Mouse (Mus musculus) intestine, embryonic 14.5 days (tissue): ENCODE measurements at regions not wholly inside any gene's neighbourhood (a gene's known extent, or its start where the extent isn't known, plus 50 kb on each side); places are given as distances from the start of the nearest gene placed in this dataset.

ENCODE experiments used
- ATAC-seq: fragments of 200-750 bp; cut with Nextera tagmentation; replicated peaks from 2 replicates; pipeline ENCODE4 v1.8.0; 2017; ENCODE audit warnings: low read depth, moderate number of reproducible peaks, moderate TSS enrichment, moderate library complexity; ENCODE audit not compliant: low FRiP score, low TSS enrichment
- DNase-seq: peaks from one replicate; pipeline ENCODE4 v3.0.0-alpha.2; 2018; ENCODE audit warnings: low spot score
- H3K27ac ChIP-seq: fragments of 300-500 bp; sonication (generic); 2 replicates; pipeline ENCODE4 v1.5.1; 2014; ENCODE audit warnings: low read depth, mild to moderate bottlenecking, control low read depth
- H3K27me3 ChIP-seq: fragments of 300-500 bp; sonication (generic); replicated peaks from 2 replicates; pipeline ENCODE4 v1.6.1; 2014; ENCODE audit warnings: low read length, control low read depth; ENCODE audit not compliant: control insufficient read depth, insufficient read depth
- H3K36me3 ChIP-seq: fragments of 300-500 bp; sonication (generic); 2 replicates; pipeline ENCODE4 v1.6.1; 2014; ENCODE audit warnings: low read length, control low read depth; ENCODE audit not compliant: control insufficient read depth, insufficient read depth
- H3K4me1 ChIP-seq: fragments of 300-500 bp; sonication (generic); replicated peaks from 2 replicates; pipeline ENCODE4 v1.6.1; 2014; ENCODE audit warnings: low read length, control low read depth, mixed read lengths; ENCODE audit not compliant: control insufficient read depth, insufficient read depth
- H3K4me2 ChIP-seq: fragments of 300-500 bp; sonication (generic); 2 replicates; pipeline ENCODE4 v1.6.1; 2014; ENCODE audit warnings: low read length
- H3K4me3 ChIP-seq: fragments of 300-500 bp; sonication (generic); 2 replicates; pipeline ENCODE4 v1.5.1; 2014; ENCODE audit warnings: low read depth, low read length, control low read depth, mixed read lengths
- H3K9ac ChIP-seq: fragments of 300-500 bp; sonication (generic); 2 replicates; pipeline ENCODE4 v1.6.1; 2014; ENCODE audit warnings: mild to moderate bottlenecking, low read length
- H3K9me3 ChIP-seq: fragments of 300-500 bp; sonication (generic); 2 replicates; pipeline ENCODE4 v1.6.1; 2016; ENCODE audit warnings: low read length, control low read depth; ENCODE audit not compliant: control insufficient read depth
- WGBS: fragments of 180-500 bp; shearing (Covaris S2); extraction: QIAGEN DNeasy Blood & Tissue Kit; methylation state at CpG from one replicate; pipeline ENCODE4 v1.1.7; 2014; 5-methylcytosine and 5-hydroxymethylcytosine counted together

GRCm38 (mm10) chr13:107873244-107873667 is 171.0 kb upstream of the Smim15 start:
- DNase-seq (no peak), ATAC-seq (no peak)
- Histone ChIP-seq H3K4me2 (no peak overlapping the region), H3K4me1 (peaks cover 13% of the 10 kb centered on the region), H3K36me3 (no peaks in the 10 kb centered on the region), H3K4me3 (no peak overlapping the region), H3K9me3 (no peaks in the 10 kb centered on the region), H3K27me3 (no peaks in the 10 kb centered on the region), H3K9ac (no peak overlapping the region), H3K27ac (no peak overlapping the region)
- 66% methylated on average over 2 of the region's 2 CpGs for WGBS

- H3K27ac ChIP-seq: no peak overlapping the region
- no peak overlapping the region for H3K9ac ChIP-seq
- H3K4me2 ChIP-seq: no peak overlapping the region
- H3K9me3 ChIP-seq: no peaks in the 10 kb centered on the region
- no peak overlapping the region for H3K4me3 ChIP-seq
- H3K36me3 ChIP-seq: no peaks in the 10 kb centered on the region
- no peak for DNase-seq
- no peak for ATAC-seq
- H3K27me3 ChIP-seq: no peaks in the 10 kb centered on the region
- H3K4me1 ChIP-seq: peaks cover 13% of the 10 kb centered on the region
- WGBS: 67% methylated on average over 8 of the region's 8 CpGs
Observed at GRCm38 (mm10) chr13:107872574-107872973, 171.7 kb upstream of the Smim15 start.

- Histone ChIP-seq H3K9me3 (no peaks in the 10 kb centered on the region), H3K27ac (no peak overlapping the region), H3K4me1 (peaks cover 13% of the 10 kb centered on the region), H3K36me3 (no peaks in the 10 kb centered on the region), H3K4me2 (no peak overlapping the region), H3K9ac (no peak overlapping the region), H3K4me3 (no peak overlapping the region), H3K27me3 (no peaks in the 10 kb centered on the region)
- no peak for DNase-seq
- WGBS: 61% methylated on average over 10 of the region's 10 CpGs
- no peak for ATAC-seq
Observed at GRCm38 (mm10) chr13:107872137-107872536, 172.1 kb upstream of the Smim15 start.

GRCm38 (mm10) chr13:107868906-107869305 is 175.3 kb upstream of the Smim15 start:
- no peak overlapping the region for H3K4me3 ChIP-seq
- H3K27ac ChIP-seq: no peak overlapping the region
- no peak overlapping the region for H3K4me2 ChIP-seq
- H3K9ac ChIP-seq: no peak overlapping the region
- ATAC-seq (no peak), DNase-seq (no peak)
- H3K27me3 ChIP-seq: no peaks in the 10 kb centered on the region
- no peaks in the 10 kb centered on the region for H3K36me3 ChIP-seq
- H3K4me1 ChIP-seq: peaks cover 21% of the 10 kb centered on the region
- H3K9me3 ChIP-seq: no peaks in the 10 kb centered on the region
- WGBS: 80% methylated on average over 7 of the region's 7 CpGs

GRCm38 (mm10) chr13:107866825-107867224 is 177.4 kb upstream of the Smim15 start:
- H3K4me1 ChIP-seq: peaks cover 14% of the 10 kb centered on the region
- H3K9ac ChIP-seq: no peak overlapping the region
- H3K4me2 ChIP-seq: no peak overlapping the region
- no peaks in the 10 kb centered on the region for H3K36me3 ChIP-seq
- H3K27ac ChIP-seq: no peak overlapping the region
- H3K9me3 ChIP-seq: no peaks in the 10 kb centered on the region
- 94% methylated on average over 4 of the region's 4 CpGs for WGBS
- DNase-seq (no peak), ATAC-seq (no peak)
- no peak overlapping the region for H3K4me3 ChIP-seq
- no peaks in the 10 kb centered on the region for H3K27me3 ChIP-seq

- Histone ChIP-seq H3K27me3 (no peaks in the 10 kb centered on the region), H3K4me2 (no peak overlapping the region), H3K27ac (0 out of 2 replicates have a peak overlapping the region, but pooled peaks have one; percentile 11), H3K9ac (no peak overlapping the region), H3K4me1 (peaks cover 14% of the 10 kb centered on the region), H3K36me3 (no peaks in the 10 kb centered on the region), H3K4me3 (no peak overlapping the region), H3K9me3 (no peaks in the 10 kb centered on the region)
- ATAC-seq (no peak), DNase-seq (no peak)
- 65% methylated on average over 11 of the region's 11 CpGs for WGBS
Observed at GRCm38 (mm10) chr13:107862793-107863654, 181.2 kb upstream of the Smim15 start.

- ATAC-seq (no peak), DNase-seq (no peak)
- no peaks in the 10 kb centered on the region for H3K9me3 ChIP-seq
- 73% methylated on average over 17 of the region's 17 CpGs for WGBS
- no peaks in the 10 kb centered on the region for H3K27me3 ChIP-seq
- no peaks in the 10 kb centered on the region for H3K36me3 ChIP-seq
- H3K27ac ChIP-seq: no peak overlapping the region
- H3K4me2 ChIP-seq: no peak overlapping the region
- H3K4me1 ChIP-seq: peaks cover 19% of the 10 kb centered on the region
- no peak overlapping the region for H3K4me3 ChIP-seq
- no peak overlapping the region for H3K9ac ChIP-seq
Observed at GRCm38 (mm10) chr13:107861384-107862134, 182.7 kb upstream of the Smim15 start.

DNA sequence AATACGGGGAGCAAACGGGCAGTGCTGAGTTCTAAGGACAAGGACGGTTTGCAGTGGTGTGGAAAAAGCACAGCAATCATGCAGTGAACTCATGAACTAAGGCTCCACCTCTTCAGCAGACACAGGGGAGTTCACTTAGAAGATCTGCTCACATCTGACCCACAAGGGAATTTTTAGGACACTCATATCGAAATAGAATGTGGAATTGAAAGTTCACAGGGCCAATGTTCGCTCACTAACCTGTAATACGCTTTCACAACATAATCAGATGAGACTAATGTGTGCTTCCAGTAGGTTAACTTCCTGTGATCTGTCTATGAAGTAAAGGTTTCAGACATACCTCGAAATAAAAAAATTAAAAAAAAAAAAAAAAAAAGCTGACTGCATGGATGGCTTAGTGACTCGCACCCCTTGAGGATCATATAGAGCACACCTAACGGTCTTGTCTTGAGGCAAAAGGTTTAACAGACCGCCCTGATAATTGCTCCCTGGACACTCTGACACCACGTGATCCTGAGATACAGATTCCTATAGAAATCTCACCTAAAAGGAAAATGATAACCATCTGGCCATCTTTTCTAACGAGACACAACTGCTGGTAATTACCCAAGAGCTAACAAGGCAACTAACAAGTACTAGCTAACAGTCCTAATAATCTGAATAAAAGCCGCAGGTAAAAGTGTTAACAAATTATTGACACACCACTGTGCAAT is 187.0 kb upstream of the Smim15 start:
- Histone ChIP-seq H3K27me3 (no peaks in the 10 kb centered on the region), H3K4me1 (peaks cover 10% of the 10 kb centered on the region), H3K9ac (no peak overlapping the region), H3K36me3 (no peaks in the 10 kb centered on the region), H3K4me3 (no peak overlapping the region), H3K9me3 (no peaks in the 10 kb centered on the region), H3K27ac (no peak overlapping the region), H3K4me2 (no peak overlapping the region)
- 78% methylated on average over 13 of the region's 13 CpGs for WGBS
- DNase-seq: no peak
- ATAC-seq: no peak
